Mouse (Mus musculus) kidney, adult 2 months (tissue): ENCODE measurements at regions not wholly inside any gene's neighbourhood (a gene's known extent, or its start where the extent isn't known, plus 50 kb on each side); places are given as distances from the start of the nearest gene placed in this dataset.

Source experiments
- CTCF ChIP-seq: fragments of 200-500 bp; conservative IDR thresholded peaks from 2 replicates; pipeline ENCODE4 v1.5.1; 2011; ENCODE audit warnings: low read depth, mild to moderate bottlenecking, control low read depth, low read length, moderate library complexity, mixed read lengths; ENCODE audit not compliant: insufficient read depth, insufficient read length
- POLR2A ChIP-seq: fragments of 200-500 bp; IDR thresholded peaks from one replicate; pipeline ENCODE4 v1.6.1; 2011; ENCODE audit warnings: low read depth, low read length, control low read depth

- TF ChIP-seq CTCF = no peak
- no peak for TF ChIP-seq POLR2A
Measured at GRCm38 (mm10) chr15:62327481-62327880, 1404.7 kb upstream of the A1bg start.
